Mouse (Mus musculus): ENCODE data around the gene Gm20388.

Gene Gm20388

GRCm38 (mm10) chr8:120407701-120408240, 497.1 kb downstream of the Gm20388 start:
- peak; percentile 72 to 83 for DNase-seq

GRCm38 (mm10) chr8:120408241-120409215, 497.9 kb downstream of the Gm20388 start:
- DNase-seq = peak; percentile 77 to 81

- DNase-seq = peak; percentile 62 to 81
These were observed 498.9 kb downstream of the Gm20388 start for GRCm38 (mm10) chr8:120409371-120410013.

- peak in 1 of 2 experiments; percentile 53 for DNase-seq
These were observed 500.4 kb downstream of the Gm20388 start for GRCm38 (mm10) chr8:120411059-120411458.

- no peak for DNase-seq
These were observed 501.2 kb downstream of the Gm20388 start for GRCm38 (mm10) chr8:120411862-120412261.

- DNase-seq = peak in 1 of 2 experiments; percentile 61
These were observed 501.7 kb downstream of the Gm20388 start for GRCm38 (mm10) chr8:120412357-120412756.

- DNase-seq = peak; percentile 60 to 73
These were observed 502.4 kb downstream of the Gm20388 start for GRCm38 (mm10) chr8:120412911-120413625.

GRCm38 (mm10) chr8:120413626-120413988, 503.0 kb downstream of the Gm20388 start:
- peak; percentile 75 to 76 for DNase-seq

- no peak for DNase-seq
These were observed 503.6 kb downstream of the Gm20388 start for GRCm38 (mm10) chr8:120414216-120414615.

GRCm38 (mm10) chr8:120415474-120415873, 504.8 kb downstream of the Gm20388 start:
- DNase-seq = no peak

GRCm38 (mm10) chr8:120416173-120416521, 505.5 kb downstream of the Gm20388 start:
- DNase-seq = no peak

- DNase-seq = peak; percentile 72 to 80
These were observed 506.1 kb downstream of the Gm20388 start for GRCm38 (mm10) chr8:120416522-120417394.

- no peak for DNase-seq
These were observed 507.5 kb downstream of the Gm20388 start for GRCm38 (mm10) chr8:120418188-120418587.

GRCm38 (mm10) chr8:120419675-120420074, 509.0 kb downstream of the Gm20388 start:
- no peak for DNase-seq

GRCm38 (mm10) chr8:120420226-120420625, 509.6 kb downstream of the Gm20388 start:
- no peak for DNase-seq

- DNase-seq = no peak
These were observed 511.0 kb downstream of the Gm20388 start for GRCm38 (mm10) chr8:120421638-120422037.

- no peak for DNase-seq
These were observed 511.6 kb downstream of the Gm20388 start for GRCm38 (mm10) chr8:120422236-120422635.

- DNase-seq = no peak
These were observed 512.9 kb downstream of the Gm20388 start for GRCm38 (mm10) chr8:120423576-120423975.

- DNase-seq = no peak
These were observed 514.2 kb downstream of the Gm20388 start for GRCm38 (mm10) chr8:120424829-120425198.

- no peak for DNase-seq
These were observed 514.7 kb downstream of the Gm20388 start for GRCm38 (mm10) chr8:120425199-120425941.

GRCm38 (mm10) chr8:120426105-120426504, 515.5 kb downstream of the Gm20388 start:
- no peak for DNase-seq
